Mouse (Mus musculus): ENCODE results near the gene Acbd4. TPM values are rescaled to one million over a fixed set of nuclear protein-coding genes. Genes with fewer than 3 reads are reported as not detected.

Acbd4 gene
- total RNA-seq, 4 experiments from 2014 or later, result 24.1 to 39.8 (median 32.0) TPM

GRCm38 (mm10) chr11:103081631-103082030, 19.9 kb upstream of the Acbd4 start:
- no peak for DNase-seq (ENCODE audit: low spot score)

- no peak for DNase-seq (ENCODE audit: low spot score)
These were observed 8.2 kb upstream of the Acbd4 start for GRCm38 (mm10) chr11:103093306-103093705.

GRCm38 (mm10) chr11:103093862-103094833, 7.3 kb upstream of the Acbd4 start:
- DNase-seq (ENCODE audit: low spot score), result no peak

- no peak for DNase-seq (ENCODE audit: low spot score)
These were observed 6.3 kb upstream of the Acbd4 start for GRCm38 (mm10) chr11:103095107-103095670.

- no peak for DNase-seq (ENCODE audit: low spot score)
These were observed 5.7 kb upstream of the Acbd4 start for GRCm38 (mm10) chr11:103095801-103096200.

GRCm38 (mm10) chr11:103096979-103097894, 4.2 kb upstream of the Acbd4 start:
- DNase-seq (ENCODE audit: low spot score), result no peak

- no peak for DNase-seq (ENCODE audit: low spot score)
These were observed 2.8 kb upstream of the Acbd4 start for GRCm38 (mm10) chr11:103098531-103099190.

GRCm38 (mm10) chr11:103099352-103099940, 2.0 kb upstream of the Acbd4 start:
- DNase-seq (ENCODE audit: low spot score), result no peak

- DNase-seq (ENCODE audit: low spot score), result no peak
These were observed 1.1 kb upstream of the Acbd4 start for GRCm38 (mm10) chr11:103100361-103100760.

GRCm38 (mm10) chr11:103101866-103102501, 502 bp downstream of the Acbd4 start:
- peak; percentile 83 for DNase-seq (ENCODE audit: low spot score)

GRCm38 (mm10) chr11:103102725-103103349, 1.4 kb downstream of the Acbd4 start:
- peak; percentile 98 for DNase-seq (ENCODE audit: low spot score)

GRCm38 (mm10) chr11:103103621-103104020, 2.1 kb downstream of the Acbd4 start:
- no peak for DNase-seq (ENCODE audit: low spot score)

GRCm38 (mm10) chr11:103104469-103104868, 3.0 kb downstream of the Acbd4 start:
- no peak for DNase-seq (ENCODE audit: low spot score)

- DNase-seq (ENCODE audit: low spot score), result no peak
These were observed 3.8 kb downstream of the Acbd4 start for GRCm38 (mm10) chr11:103105180-103105725.

- DNase-seq (ENCODE audit: low spot score), result no peak
These were observed 4.3 kb downstream of the Acbd4 start for GRCm38 (mm10) chr11:103105810-103106209.

- DNase-seq (ENCODE audit: low spot score), result no peak
These were observed 4.9 kb downstream of the Acbd4 start for GRCm38 (mm10) chr11:103106386-103106785.

- no peak for DNase-seq (ENCODE audit: low spot score)
These were observed 9.8 kb downstream of the Acbd4 start for GRCm38 (mm10) chr11:103111301-103111700.

- DNase-seq (ENCODE audit: low spot score), result peak; percentile 78
These were observed 10.5 kb downstream of the Acbd4 start for GRCm38 (mm10) chr11:103111881-103112551.

- no peak for DNase-seq (ENCODE audit: low spot score)
These were observed 11.1 kb downstream of the Acbd4 start for GRCm38 (mm10) chr11:103112552-103112912.
